Mouse (Mus musculus): ENCODE data around the gene Anp32b. TPM values are rescaled to one million over a fixed set of nuclear protein-coding genes. Genes with fewer than 3 reads are reported as not detected.

Gene Anp32b
- polyA plus RNA-seq, 1 experiment, result 311 TPM

GRCm38 (mm10) chr4:46489028-46489925 lies 38.6 kb downstream of the Anp32b start, which contains the start of gene Nans:
TSS of gene Nans (plus strand) at chr4:46489248.
- TF ChIP-seq CTCF (IDR thresholded peaks at IDR 0.05; ENCODE audit: control insufficient read depth, insufficient read depth, insufficient read length) (no peak), FOSL1 (IDR thresholded peaks at IDR 0.05; ENCODE audit: insufficient read depth, low read length, poor library complexity, severe bottlenecking) (no peak), MYOD1 (IDR thresholded peaks at IDR 0.05; ENCODE audit: control insufficient read depth, insufficient read length, low read depth) (no peak), MAX (IDR thresholded peaks at IDR 0.05) (no peak), CEBPB (IDR thresholded peaks at IDR 0.05; ENCODE audit: low read depth) (no peak), MYOG (IDR thresholded peaks at IDR 0.05; ENCODE audit: control insufficient read depth, extremely low read depth, insufficient read length) (no peak), USF1 (IDR thresholded peaks at IDR 0.05; ENCODE audit: low read depth) (no peak)
- peaks cover 38% of the 10 kb centered on the region for H3K79me2 ChIP-seq (ENCODE audit: control insufficient read depth, insufficient read depth)
- H3K79me3 ChIP-seq (ENCODE audit: low read depth), result peaks cover 21% of the 10 kb centered on the region
- peak within 1 kb of the TSS; percentile 92 for H3K4me3 ChIP-seq (ENCODE audit: insufficient read depth, poor library complexity, severe bottlenecking)
- H3K36me3 ChIP-seq (ENCODE audit: control insufficient read depth, insufficient read depth), result peaks cover 19% of the 10 kb centered on the region
- peak within 1 kb of the TSS; percentile 80 for H3ac ChIP-seq (ENCODE audit: control insufficient read depth, insufficient read length, low read depth)
- no peaks in the 10 kb centered on the region for H3K27me3 ChIP-seq (ENCODE audit: control insufficient read depth, insufficient read depth, insufficient read length)

- H3K27me3 ChIP-seq (ENCODE audit: control insufficient read depth, insufficient read depth, insufficient read length), result no peaks in the 10 kb centered on the region
- H3K79me3 ChIP-seq (ENCODE audit: low read depth), result peaks cover 23% of the 10 kb centered on the region
- TF ChIP-seq MYOD1 (IDR thresholded peaks at IDR 0.05; ENCODE audit: control insufficient read depth, insufficient read length, low read depth), result no peak
- TF ChIP-seq CTCF (IDR thresholded peaks at IDR 0.05; ENCODE audit: control insufficient read depth, insufficient read depth, insufficient read length), result no peak
- TF ChIP-seq MYOG (IDR thresholded peaks at IDR 0.05; ENCODE audit: control insufficient read depth, extremely low read depth, insufficient read length), result no peak
- no peak for TF ChIP-seq MAX (IDR thresholded peaks at IDR 0.05)
- no peak for TF ChIP-seq FOSL1 (IDR thresholded peaks at IDR 0.05; ENCODE audit: insufficient read depth, low read length, poor library complexity, severe bottlenecking)
- H3K79me2 ChIP-seq (ENCODE audit: control insufficient read depth, insufficient read depth), result peaks cover 43% of the 10 kb centered on the region
- peaks cover 39% of the 10 kb centered on the region for H3K36me3 ChIP-seq (ENCODE audit: control insufficient read depth, insufficient read depth)
- H3K4me3 ChIP-seq (ENCODE audit: insufficient read depth, poor library complexity, severe bottlenecking), result no peak overlapping the region
- no peak overlapping the region for H3ac ChIP-seq (ENCODE audit: control insufficient read depth, insufficient read length, low read depth)
Measured at GRCm38 (mm10) chr4:46493071-46493470, 42.4 kb downstream of the Anp32b start.

GRCm38 (mm10) chr4:46495543-46495942 lies 44.8 kb downstream of the Anp32b start:
- H3K27me3 ChIP-seq (ENCODE audit: control insufficient read depth, insufficient read depth, insufficient read length), result no peaks in the 10 kb centered on the region
- H3K4me3 ChIP-seq (ENCODE audit: insufficient read depth, poor library complexity, severe bottlenecking), result no peak overlapping the region
- TF ChIP-seq MYOD1 (IDR thresholded peaks at IDR 0.05; ENCODE audit: control insufficient read depth, insufficient read length, low read depth), result no peak
- no peak for TF ChIP-seq CTCF (IDR thresholded peaks at IDR 0.05; ENCODE audit: control insufficient read depth, insufficient read depth, insufficient read length)
- TF ChIP-seq CEBPB (IDR thresholded peaks at IDR 0.05; ENCODE audit: low read depth), result no peak
- TF ChIP-seq MYOG (IDR thresholded peaks at IDR 0.05; ENCODE audit: control insufficient read depth, extremely low read depth, insufficient read length), result no peak
- peaks cover 32% of the 10 kb centered on the region for H3K79me2 ChIP-seq (ENCODE audit: control insufficient read depth, insufficient read depth)
- H3K36me3 ChIP-seq (ENCODE audit: control insufficient read depth, insufficient read depth), result peaks cover 63% of the 10 kb centered on the region
- no peak overlapping the region for H3ac ChIP-seq (ENCODE audit: control insufficient read depth, insufficient read length, low read depth)
- peaks cover 13% of the 10 kb centered on the region for H3K79me3 ChIP-seq (ENCODE audit: low read depth)

DNA sequence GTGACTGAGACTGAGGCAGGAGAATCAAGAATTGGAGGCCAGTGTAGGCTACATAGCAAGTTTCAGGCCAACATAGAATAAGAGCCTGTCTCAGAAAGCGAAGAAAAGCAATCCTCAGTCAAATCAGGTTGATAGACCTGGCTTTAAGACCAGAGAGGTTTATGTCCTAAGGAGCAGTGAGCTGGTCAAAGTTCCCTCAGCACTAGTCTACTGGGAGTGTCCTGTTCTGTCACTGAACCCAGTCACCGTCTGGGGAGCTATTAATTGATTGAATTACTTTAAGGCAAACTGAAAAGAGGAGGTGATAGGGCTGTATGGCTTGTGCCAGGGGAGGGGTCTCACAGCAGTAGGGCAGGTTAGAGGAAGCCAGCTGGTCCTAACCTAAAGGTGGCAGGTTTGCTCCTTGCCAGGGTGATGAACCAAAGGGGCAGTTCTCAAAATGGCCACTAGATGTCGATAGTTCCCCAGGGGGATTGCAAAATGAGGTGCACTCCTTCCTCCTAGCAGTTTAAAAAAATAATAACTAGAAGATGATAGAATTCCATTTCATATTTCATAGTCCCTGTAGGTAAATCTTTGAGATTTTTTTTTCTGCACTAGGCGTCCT lies 46.7 kb downstream of the Anp32b start:
- TF ChIP-seq USF1 (IDR thresholded peaks at IDR 0.05; ENCODE audit: low read depth) (no peak), FOSL1 (IDR thresholded peaks at IDR 0.05; ENCODE audit: insufficient read depth, low read length, poor library complexity, severe bottlenecking) (no peak), MAX (IDR thresholded peaks at IDR 0.05) (no peak), CEBPB (IDR thresholded peaks at IDR 0.05; ENCODE audit: low read depth) (peak; percentile 75), MYOD1 (IDR thresholded peaks at IDR 0.05; ENCODE audit: control insufficient read depth, insufficient read length, low read depth) (no peak), CTCF (IDR thresholded peaks at IDR 0.05; ENCODE audit: control insufficient read depth, insufficient read depth, insufficient read length) (peak; percentile 68), MYOG (IDR thresholded peaks at IDR 0.05; ENCODE audit: control insufficient read depth, extremely low read depth, insufficient read length) (no peak)
- peaks cover 2% of the 10 kb centered on the region for H3K79me3 ChIP-seq (ENCODE audit: low read depth)
- H3K79me2 ChIP-seq (ENCODE audit: control insufficient read depth, insufficient read depth), result peaks cover 13% of the 10 kb centered on the region
- no peaks in the 10 kb centered on the region for H3K27me3 ChIP-seq (ENCODE audit: control insufficient read depth, insufficient read depth, insufficient read length)
- peaks cover 80% of the 10 kb centered on the region for H3K36me3 ChIP-seq (ENCODE audit: control insufficient read depth, insufficient read depth)
- no peak overlapping the region for H3K4me3 ChIP-seq (ENCODE audit: insufficient read depth, poor library complexity, severe bottlenecking)
- no peak overlapping the region for H3ac ChIP-seq (ENCODE audit: control insufficient read depth, insufficient read length, low read depth)

GRCm38 (mm10) chr4:46498511-46498910 lies 47.8 kb downstream of the Anp32b start:
- Histone ChIP-seq H3K79me3 (ENCODE audit: low read depth) (peaks cover 2% of the 10 kb centered on the region), H3K4me3 (ENCODE audit: insufficient read depth, poor library complexity, severe bottlenecking) (no peak overlapping the region), H3K27me3 (ENCODE audit: control insufficient read depth, insufficient read depth, insufficient read length) (no peaks in the 10 kb centered on the region), H3K36me3 (ENCODE audit: control insufficient read depth, insufficient read depth) (peaks cover 78% of the 10 kb centered on the region), H3ac (ENCODE audit: control insufficient read depth, insufficient read length, low read depth) (no peak overlapping the region), H3K79me2 (ENCODE audit: control insufficient read depth, insufficient read depth) (peaks cover 8% of the 10 kb centered on the region)
- no peak for TF ChIP-seq MAX (IDR thresholded peaks at IDR 0.05)
- no peak for TF ChIP-seq MYOD1 (IDR thresholded peaks at IDR 0.05; ENCODE audit: control insufficient read depth, insufficient read length, low read depth)
- no peak for TF ChIP-seq CTCF (IDR thresholded peaks at IDR 0.05; ENCODE audit: control insufficient read depth, insufficient read depth, insufficient read length)
- no peak for TF ChIP-seq CEBPB (IDR thresholded peaks at IDR 0.05; ENCODE audit: low read depth)
- no peak for TF ChIP-seq USF1 (IDR thresholded peaks at IDR 0.05; ENCODE audit: low read depth)
- no peak for TF ChIP-seq FOSL1 (IDR thresholded peaks at IDR 0.05; ENCODE audit: insufficient read depth, low read length, poor library complexity, severe bottlenecking)
- no peak for TF ChIP-seq MYOG (IDR thresholded peaks at IDR 0.05; ENCODE audit: control insufficient read depth, extremely low read depth, insufficient read length)
